Comparison of ENCODE assay signal across 10 mouse cellular contexts in the genomic region with DNA sequence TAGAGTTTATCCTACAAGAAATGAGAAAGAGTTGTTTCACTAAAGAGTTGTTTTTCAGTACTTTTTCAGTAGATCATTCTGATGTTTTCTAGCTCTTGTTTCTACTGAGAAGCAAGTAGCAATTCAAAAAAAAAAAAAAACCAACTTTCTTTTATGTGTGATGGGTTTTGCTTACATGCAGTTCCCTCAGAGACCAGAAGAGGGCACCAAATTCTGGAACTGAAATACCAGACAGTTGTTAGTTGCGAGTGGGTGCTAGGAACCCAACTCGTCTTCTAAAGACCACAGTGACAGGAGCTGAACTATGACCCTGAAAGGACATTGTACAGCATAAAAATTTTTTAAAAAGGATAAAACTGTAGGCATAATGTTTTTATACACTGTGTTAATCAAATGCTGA. TPM values are rescaled to one million over a fixed set of nuclear protein-coding genes. Genes with fewer than 3 reads are reported as not detected.
DNase-seq lines count a peak whose midpoint lies in the region; ATAC-seq and TF ChIP-seq lines count a peak whose summit lies in the region.
"Had no signal": no experiment of that assay in that cellular context is flagged by ENCODE, and none has a peak within 500 bp of the region (broad histone marks: within the 10 kb centered on the region; RNA-seq: fewer than 3 reads in every experiment).

No protein-coding gene starts in this region.

- peaks cover 8% of the 10 kb centered on the region for H3K4me1 ChIP-seq in forebrain, postnatal 0 days (ENCODE audit: insufficient read depth)
- peaks cover 16% of the 10 kb centered on the region for H3K4me1 ChIP-seq in forebrain, embryonic 16.5 days (replicated peaks; ENCODE audit: control insufficient read depth, insufficient read depth, low read length)
- peaks cover 23% of the 10 kb centered on the region for H3K4me1 ChIP-seq in midbrain, embryonic 14.5 days (ENCODE audit: control insufficient read depth, insufficient read depth, low read length)
- peaks cover 22% of the 10 kb centered on the region for H3K4me1 ChIP-seq in midbrain, embryonic 13.5 days (replicated peaks)
- H3K4me1 ChIP-seq in liver, postnatal 0 days (ENCODE audit: insufficient read depth) = peaks cover 7% of the 10 kb centered on the region; the same call in 1 of the 2 replicates
- peaks cover 20% of the 10 kb centered on the region for H3K4me1 ChIP-seq in hindbrain, embryonic 14.5 days (replicated peaks; ENCODE audit: control insufficient read depth, insufficient read depth, low read length)

- H3K9me3 ChIP-seq in forebrain, postnatal 0 days (ENCODE audit: low read length) = no peaks in the 10 kb centered on the region
- peaks cover 6% of the 10 kb centered on the region; the same call in 1 of the 2 replicates for H3K9me3 ChIP-seq in forebrain, embryonic 16.5 days (ENCODE audit: control insufficient read depth, low read length)
- peaks cover 10% of the 10 kb centered on the region for H3K9me3 ChIP-seq in midbrain, embryonic 14.5 days (ENCODE audit: control insufficient read depth, low read length)
- peaks cover 11% of the 10 kb centered on the region; the same call in 1 of the 2 replicates for H3K9me3 ChIP-seq in midbrain, embryonic 13.5 days
- H3K9me3 ChIP-seq in liver, postnatal 0 days (ENCODE audit: low read length) = peaks cover 7% of the 10 kb centered on the region
- H3K9me3 ChIP-seq in hindbrain, embryonic 14.5 days (ENCODE audit: control insufficient read depth, low read length) = peaks cover 18% of the 10 kb centered on the region

- TF ChIP-seq EP300 in liver, postnatal 0 days (IDR thresholded peaks at IDR 0.05; ENCODE audit: low read depth) = no peak

- H3K27ac ChIP-seq in forebrain, postnatal 0 days (ENCODE audit: low read depth, low read length) = no peak overlapping the region
- H3K27ac ChIP-seq in forebrain, embryonic 16.5 days (ENCODE audit: low read length) = no peak overlapping the region
- no peak overlapping the region for H3K27ac ChIP-seq in midbrain, embryonic 14.5 days (replicated peaks; ENCODE audit: low read depth, low read length)
- no peak overlapping the region for H3K27ac ChIP-seq in midbrain, embryonic 13.5 days
- H3K27ac ChIP-seq in liver, postnatal 0 days (ENCODE audit: low read depth) = no peak overlapping the region
- H3K27ac ChIP-seq in hindbrain, embryonic 14.5 days = no peak overlapping the region
- H3K27ac ChIP-seq: embryonic facial prominence, embryonic 13.5 days had no signal

- no peak for DNase-seq in forebrain, postnatal 0 days
- peak; percentile 11 for DNase-seq in midbrain, embryonic 14.5 days
- DNase-seq in liver, postnatal 0 days = peak; percentile 40
- DNase-seq in thymus, postnatal 14 days = peak; percentile 56
- no peak for DNase-seq in hindbrain, embryonic 14.5 days (ENCODE audit: low spot score)
- no peak for DNase-seq in right cerebral cortex, adult 18-20 months

- H3K9ac ChIP-seq in forebrain, postnatal 0 days = no peak overlapping the region
- no peak overlapping the region for H3K9ac ChIP-seq in forebrain, embryonic 16.5 days (replicated peaks; ENCODE audit: low read depth, low read length)
- H3K9ac ChIP-seq in midbrain, embryonic 14.5 days (replicated peaks; ENCODE audit: low read length) = no peak overlapping the region
- H3K9ac ChIP-seq in midbrain, embryonic 13.5 days (replicated peaks) = no peak overlapping the region
- H3K9ac ChIP-seq in liver, postnatal 0 days (replicated peaks) = no peak overlapping the region
- H3K9ac ChIP-seq in hindbrain, embryonic 14.5 days = no peak overlapping the region
- H3K9ac ChIP-seq: embryonic facial prominence, embryonic 13.5 days had no signal

- 89% methylated on average over 2 of the region's 2 CpGs for WGBS in forebrain, postnatal 0 days
- 88% methylated on average over 2 of the region's 2 CpGs for WGBS in forebrain, embryonic 16.5 days
- WGBS in midbrain, embryonic 14.5 days = 89% methylated on average over 2 of the region's 2 CpGs
- 88% methylated on average over 2 of the region's 2 CpGs for WGBS in midbrain, embryonic 13.5 days
- 79% methylated on average over 2 of the region's 2 CpGs for WGBS in liver, postnatal 0 days (ENCODE audit: insufficient replicate concordance)
- 95% methylated on average over 2 of the region's 2 CpGs for WGBS in hindbrain, embryonic 14.5 days

- no peaks in the 10 kb centered on the region for H3K27me3 ChIP-seq in forebrain, postnatal 0 days (ENCODE audit: insufficient read depth, low read length)
- H3K27me3 ChIP-seq in forebrain, embryonic 16.5 days (replicated peaks; ENCODE audit: control insufficient read depth, insufficient read depth, low read length) = peaks cover 2% of the 10 kb centered on the region; the same call in 1 of the 2 replicates
- H3K27me3 ChIP-seq in midbrain, embryonic 14.5 days (ENCODE audit: control insufficient read depth, insufficient read depth, low read length) = no peaks in the 10 kb centered on the region
- H3K27me3 ChIP-seq in midbrain, embryonic 13.5 days = no peaks in the 10 kb centered on the region
- no peaks in the 10 kb centered on the region for H3K27me3 ChIP-seq in liver, postnatal 0 days (ENCODE audit: insufficient read depth, low read length)
- H3K27me3 ChIP-seq in hindbrain, embryonic 14.5 days (ENCODE audit: control insufficient read depth, insufficient read depth, low read length) = no peaks in the 10 kb centered on the region
- H3K27me3 ChIP-seq: embryonic facial prominence, embryonic 13.5 days had no signal

- H3K36me3 ChIP-seq in forebrain, postnatal 0 days (ENCODE audit: insufficient read depth) = no peaks in the 10 kb centered on the region
- peaks cover 6% of the 10 kb centered on the region; the same call in 1 of the 2 replicates for H3K36me3 ChIP-seq in forebrain, embryonic 16.5 days (ENCODE audit: control insufficient read depth, insufficient read depth)
- peaks cover 9% of the 10 kb centered on the region; the same call in 1 of the 2 replicates for H3K36me3 ChIP-seq in midbrain, embryonic 14.5 days (ENCODE audit: control insufficient read depth, insufficient read depth, low read length)
- peaks cover 22% of the 10 kb centered on the region for H3K36me3 ChIP-seq in midbrain, embryonic 13.5 days
- H3K36me3 ChIP-seq in liver, postnatal 0 days (replicated peaks; ENCODE audit: insufficient read depth, low read length) = no peaks in the 10 kb centered on the region
- H3K36me3 ChIP-seq in hindbrain, embryonic 14.5 days (replicated peaks; ENCODE audit: control insufficient read depth, insufficient read depth) = peaks cover 14% of the 10 kb centered on the region

- ATAC-seq in forebrain, postnatal 0 days = no peak
- no peak for ATAC-seq in forebrain, embryonic 16.5 days
- ATAC-seq in midbrain, embryonic 14.5 days (ENCODE audit: low FRiP score, low TSS enrichment) = no peak
- no peak for ATAC-seq in midbrain, embryonic 13.5 days
- no peak for ATAC-seq in liver, postnatal 0 days
- no peak for ATAC-seq in hindbrain, embryonic 14.5 days (ENCODE audit: low FRiP score)

- no peak overlapping the region for H3K4me3 ChIP-seq in forebrain, postnatal 0 days (ENCODE audit: low read depth, low read length)
- H3K4me3 ChIP-seq in forebrain, embryonic 16.5 days (replicated peaks; ENCODE audit: low read length) = no peak overlapping the region
- no peak overlapping the region for H3K4me3 ChIP-seq in midbrain, embryonic 14.5 days (replicated peaks; ENCODE audit: low read depth, low read length)
- H3K4me3 ChIP-seq in midbrain, embryonic 13.5 days (replicated peaks) = no peak overlapping the region
- no peak overlapping the region for H3K4me3 ChIP-seq in liver, postnatal 0 days (ENCODE audit: low read depth, low read length)
- no peak overlapping the region for H3K4me3 ChIP-seq in hindbrain, embryonic 14.5 days (replicated peaks; ENCODE audit: low read length)
- H3K4me3 ChIP-seq: embryonic facial prominence, embryonic 13.5 days; myocyte had no signal

- no peak overlapping the region for H3K4me2 ChIP-seq in forebrain, postnatal 0 days (ENCODE audit: low read depth)
- no peak overlapping the region for H3K4me2 ChIP-seq in forebrain, embryonic 16.5 days (ENCODE audit: low read length)
- no peak overlapping the region for H3K4me2 ChIP-seq in midbrain, embryonic 14.5 days (ENCODE audit: low read length)
- no peak overlapping the region for H3K4me2 ChIP-seq in midbrain, embryonic 13.5 days (replicated peaks)
- H3K4me2 ChIP-seq in liver, postnatal 0 days (ENCODE audit: low read depth, low read length) = no peak overlapping the region
- H3K4me2 ChIP-seq in hindbrain, embryonic 14.5 days (replicated peaks) = no peak overlapping the region
- H3K4me2 ChIP-seq: embryonic facial prominence, embryonic 13.5 days had no signal

- TF ChIP-seq CTCF in forebrain, postnatal 0 days (IDR thresholded peaks at IDR 0.05; ENCODE audit: low read depth) = peak; percentile 62
- TF ChIP-seq CTCF in liver, postnatal 0 days (IDR thresholded peaks at IDR 0.05; ENCODE audit: low read depth) = peak; percentile 73

RNA-seq across cellular contexts. Expression of a gene that starts 2.4 kb away (rescaled TPM):
- 14.7 and 19.5 TPM in 2 replicates for total RNA-seq in forebrain, postnatal 0 days (2014; rRNA removed)
- 24.4 and 28.0 TPM in 2 replicates for polyA plus RNA-seq in forebrain, postnatal 0 days (2015; fragmentation: Nextera tagmentation; extraction: Ambion mirVana)
- 44.8 and 47.3 TPM in 2 replicates for polyA plus RNA-seq in forebrain, embryonic 16.5 days (2015; fragmentation: Nextera tagmentation; extraction: Ambion mirVana)
- 61.9 and 69.3 TPM in 2 replicates for polyA plus RNA-seq in midbrain, embryonic 14.5 days (2014; fragmentation: Nextera tagmentation; extraction: Ambion mirVana)
- 61.6 and 64.2 TPM in 2 replicates for polyA plus RNA-seq in midbrain, embryonic 13.5 days (2015; fragmentation: Nextera tagmentation; extraction: Ambion mirVana)
- polyA plus RNA-seq in liver, postnatal 0 days (2015; fragmentation: Nextera tagmentation; extraction: Ambion mirVana) = 26.3 and 31.8 TPM in 2 replicates
- 59.6 and 66.2 TPM in 2 replicates for polyA plus RNA-seq in hindbrain, embryonic 14.5 days (2014; fragmentation: Nextera tagmentation; extraction: Ambion mirVana)

RNA-seq across cellular contexts. Expression of a gene that starts 22.6 kb away (rescaled TPM):
- 9.4 and 13.5 TPM in 2 replicates for total RNA-seq in forebrain, postnatal 0 days (2014; rRNA removed)
- polyA plus RNA-seq in forebrain, postnatal 0 days (2015; fragmentation: Nextera tagmentation; extraction: Ambion mirVana) = 5.6 and 10.5 TPM in 2 replicates
- polyA plus RNA-seq in forebrain, embryonic 16.5 days (2015; fragmentation: Nextera tagmentation; extraction: Ambion mirVana) = 6.7 and 8.4 TPM in 2 replicates
- polyA plus RNA-seq in midbrain, embryonic 14.5 days (2014; fragmentation: Nextera tagmentation; extraction: Ambion mirVana) = 16.9 and 18.5 TPM in 2 replicates
- 12.0 and 12.2 TPM in 2 replicates for polyA plus RNA-seq in midbrain, embryonic 13.5 days (2015; fragmentation: Nextera tagmentation; extraction: Ambion mirVana)
- polyA plus RNA-seq in liver, postnatal 0 days (2015; fragmentation: Nextera tagmentation; extraction: Ambion mirVana) = 1.4 and 1.6 TPM in 2 replicates
- polyA plus RNA-seq in hindbrain, embryonic 14.5 days (2014; fragmentation: Nextera tagmentation; extraction: Ambion mirVana) = 24.2 and 26.2 TPM in 2 replicates

RNA-seq across cellular contexts. Expression of a gene that starts 49.3 kb away (rescaled TPM):
- total RNA-seq in forebrain, postnatal 0 days (2014; rRNA removed) = 51.1 and 65.1 TPM in 2 replicates
- polyA plus RNA-seq in forebrain, postnatal 0 days (2015; fragmentation: Nextera tagmentation; extraction: Ambion mirVana) = 22.4 and 22.9 TPM in 2 replicates
- polyA plus RNA-seq in forebrain, embryonic 16.5 days (2015; fragmentation: Nextera tagmentation; extraction: Ambion mirVana) = 36.0 and 38.6 TPM in 2 replicates
- 41.3 and 45.2 TPM in 2 replicates for polyA plus RNA-seq in midbrain, embryonic 14.5 days (2014; fragmentation: Nextera tagmentation; extraction: Ambion mirVana)
- polyA plus RNA-seq in midbrain, embryonic 13.5 days (2015; fragmentation: Nextera tagmentation; extraction: Ambion mirVana) = 41.6 and 46.4 TPM in 2 replicates
- polyA plus RNA-seq in liver, postnatal 0 days (2015; fragmentation: Nextera tagmentation; extraction: Ambion mirVana) = 17.3 and 20.4 TPM in 2 replicates
- polyA plus RNA-seq in hindbrain, embryonic 14.5 days (2014; fragmentation: Nextera tagmentation; extraction: Ambion mirVana) = 30.9 and 39.5 TPM in 2 replicates

Comparison
In these comparisons a context has a peak if more than half of its experiments do, and no peak if none do; other contexts are left out.
1. DNase-seq: peak in midbrain, embryonic 14.5 days (single experiment), liver, postnatal 0 days (single experiment) and thymus, postnatal 14 days (single experiment); none in forebrain, postnatal 0 days (single experiment), hindbrain, embryonic 14.5 days (single experiment) and right cerebral cortex, adult 18-20 months (single experiment).